Mouse (Mus musculus): ENCODE measurements around the gene Zfp385a. TPM values are rescaled to one million over a fixed set of nuclear protein-coding genes. Genes with fewer than 3 reads are reported as not detected.
A peak's percentile ranks its signal among the peaks of the same experiment; 100 is the strongest.

Gene Zfp385a
- polyA plus RNA-seq, 1 experiment from 2014 or later = 22.1 TPM

GRCm38 (mm10) chr15:103300560-103300959, 39.3 kb downstream of the Zfp385a start:
- Histone ChIP-seq H3K27me3 (replicated peaks; ENCODE audit: low read depth, poor library complexity, severe bottlenecking) (0 out of 2 replicates have a peak, but pooled peaks cover 4% of the 10 kb centered on the region), H3K4me1 (peaks cover 99% of the 10 kb centered on the region), H3K4me3 (peak overlapping the region; percentile 45), H3K36me3 (replicated peaks) (peaks cover 40% of the 10 kb centered on the region), H3K9me3 (no peaks in the 10 kb centered on the region), H3K27ac (replicated peaks) (peak overlapping the region; percentile 96)
- 10% methylated on average over 2 of the region's 2 CpGs for WGBS
- DNase-seq (ENCODE audit: low spot score) = peak; percentile 48

DNA sequence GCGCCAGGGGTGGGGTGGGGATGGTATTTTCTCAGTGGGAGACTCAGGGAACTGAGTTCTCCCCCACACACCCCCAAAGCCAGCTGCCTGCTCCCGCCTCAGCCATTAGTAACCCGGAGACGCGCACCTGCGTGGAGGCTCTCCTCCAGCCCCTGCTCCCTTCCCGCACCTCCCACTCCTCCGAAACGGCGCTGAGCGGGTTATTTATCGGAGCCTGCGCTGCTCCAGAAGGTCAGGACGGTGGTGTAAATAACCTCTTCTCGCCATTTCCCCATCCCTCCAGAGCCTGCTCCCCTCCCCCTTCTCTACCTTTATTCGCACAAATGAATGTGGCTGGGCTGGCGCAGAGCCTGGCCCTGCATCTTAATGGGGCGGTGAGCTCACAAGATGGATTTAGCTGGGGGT, 39.8 kb downstream of the Zfp385a start:
- H3K4me3 ChIP-seq = peak overlapping the region; percentile 45
- WGBS = 5% methylated on average over 18 of the region's 18 CpGs
- peak overlapping the region; percentile 96 for H3K27ac ChIP-seq (replicated peaks)
- H3K36me3 ChIP-seq (replicated peaks) = peaks cover 42% of the 10 kb centered on the region
- peak; percentile 55 for DNase-seq (ENCODE audit: low spot score)
- H3K27me3 ChIP-seq (replicated peaks; ENCODE audit: low read depth, poor library complexity, severe bottlenecking) = 0 out of 2 replicates have a peak, but pooled peaks cover 4% of the 10 kb centered on the region
- peaks cover 100% of the 10 kb centered on the region for H3K4me1 ChIP-seq
- H3K9me3 ChIP-seq = no peaks in the 10 kb centered on the region

- H3K36me3 ChIP-seq (replicated peaks) = peaks cover 42% of the 10 kb centered on the region
- DNase-seq (ENCODE audit: low spot score) = no peak
- WGBS = 38% methylated on average over 8 of the region's 8 CpGs
- peak overlapping the region; percentile 45 for H3K4me3 ChIP-seq
- peaks cover 99% of the 10 kb centered on the region for H3K4me1 ChIP-seq
- H3K27me3 ChIP-seq (replicated peaks; ENCODE audit: low read depth, poor library complexity, severe bottlenecking) = 0 out of 2 replicates have a peak, but pooled peaks cover 4% of the 10 kb centered on the region
- H3K27ac ChIP-seq (replicated peaks) = peak overlapping the region; percentile 96
- no peaks in the 10 kb centered on the region for H3K9me3 ChIP-seq
Observed at GRCm38 (mm10) chr15:103299644-103300043, 40.2 kb downstream of the Zfp385a start.

GRCm38 (mm10) chr15:103298861-103299616, 40.9 kb downstream of the Zfp385a start:
- peaks cover 96% of the 10 kb centered on the region for H3K4me1 ChIP-seq
- H3K27me3 ChIP-seq (replicated peaks; ENCODE audit: low read depth, poor library complexity, severe bottlenecking) = 0 out of 2 replicates have a peak, but pooled peaks cover 4% of the 10 kb centered on the region
- DNase-seq (ENCODE audit: low spot score) = no peak
- no peak overlapping the region; the same call in 1 of the 2 replicates for H3K4me3 ChIP-seq
- peaks cover 42% of the 10 kb centered on the region for H3K36me3 ChIP-seq (replicated peaks)
- peak overlapping the region; percentile 96 for H3K27ac ChIP-seq (replicated peaks)
- H3K9me3 ChIP-seq = no peaks in the 10 kb centered on the region
- 73% methylated on average over 5 of the region's 5 CpGs for WGBS

DNA sequence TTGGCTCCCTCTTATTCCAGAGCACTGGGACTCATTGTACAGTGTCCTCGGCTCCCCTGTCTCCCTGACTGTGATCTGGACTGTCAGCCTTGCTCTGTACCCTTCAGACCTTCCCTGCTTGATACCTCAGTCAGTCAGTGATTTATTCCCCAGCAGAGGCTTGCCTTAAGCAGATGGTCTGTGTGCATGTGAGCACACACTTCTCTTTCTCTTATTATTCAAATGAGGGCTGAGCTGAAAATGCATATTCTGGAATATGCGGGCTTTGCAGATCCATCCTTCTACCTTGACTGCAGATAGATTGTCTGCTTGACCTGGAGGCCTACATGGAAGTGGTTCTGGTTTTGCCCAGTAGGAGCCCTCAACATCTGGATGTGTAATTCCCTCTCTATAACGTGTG, 41.9 kb downstream of the Zfp385a start:
- no peak overlapping the region for H3K4me3 ChIP-seq
- H3K36me3 ChIP-seq (replicated peaks) = peaks cover 53% of the 10 kb centered on the region
- 0 out of 2 replicates have a peak, but pooled peaks cover 4% of the 10 kb centered on the region for H3K27me3 ChIP-seq (replicated peaks; ENCODE audit: low read depth, poor library complexity, severe bottlenecking)
- peak overlapping the region; percentile 96 for H3K27ac ChIP-seq (replicated peaks)
- no peaks in the 10 kb centered on the region for H3K9me3 ChIP-seq
- peaks cover 86% of the 10 kb centered on the region for H3K4me1 ChIP-seq
- DNase-seq (ENCODE audit: low spot score) = no peak
- 77% methylated on average over 3 of the region's 3 CpGs for WGBS

GRCm38 (mm10) chr15:103297313-103297712, 42.6 kb downstream of the Zfp385a start:
- Histone ChIP-seq H3K27ac (replicated peaks) (peak overlapping the region; percentile 96), H3K4me1 (peaks cover 78% of the 10 kb centered on the region), H3K9me3 (no peaks in the 10 kb centered on the region), H3K27me3 (replicated peaks; ENCODE audit: low read depth, poor library complexity, severe bottlenecking) (0 out of 2 replicates have a peak, but pooled peaks cover 4% of the 10 kb centered on the region), H3K4me3 (no peak overlapping the region), H3K36me3 (replicated peaks) (peaks cover 60% of the 10 kb centered on the region)
- DNase-seq (ENCODE audit: low spot score) = no peak
- 69% methylated on average over 6 of the region's 6 CpGs for WGBS

GRCm38 (mm10) chr15:103295851-103296250, 44.0 kb downstream of the Zfp385a start:
- Histone ChIP-seq H3K4me3 (no peak overlapping the region), H3K27ac (replicated peaks) (peak overlapping the region; percentile 96), H3K27me3 (replicated peaks; ENCODE audit: low read depth, poor library complexity, severe bottlenecking) (0 out of 2 replicates have a peak, but pooled peaks cover 4% of the 10 kb centered on the region), H3K36me3 (replicated peaks) (peaks cover 74% of the 10 kb centered on the region), H3K9me3 (no peaks in the 10 kb centered on the region), H3K4me1 (peaks cover 64% of the 10 kb centered on the region)
- peak; percentile 66 for DNase-seq (ENCODE audit: low spot score)
- 6% methylated on average over 5 of the region's 5 CpGs for WGBS

DNA sequence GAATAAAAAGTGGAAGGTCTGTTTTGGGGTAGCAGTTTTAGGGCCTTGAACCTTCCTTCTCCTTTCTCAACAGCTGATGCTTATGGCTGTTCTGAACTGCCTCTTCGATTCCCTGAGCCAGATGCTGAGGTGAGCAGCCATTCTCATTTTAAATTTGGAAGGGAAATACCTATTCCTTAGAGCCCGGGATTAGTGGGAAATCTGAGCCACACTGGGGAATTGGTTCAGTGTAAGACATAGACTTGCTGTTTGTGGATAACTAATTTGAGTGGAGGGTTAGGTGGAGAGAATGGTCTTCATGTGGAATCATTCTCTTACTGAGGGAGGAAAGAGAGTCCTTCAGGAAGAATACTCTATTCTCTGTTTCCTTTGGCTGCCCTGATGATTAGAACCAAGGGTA, 45.2 kb downstream of the Zfp385a start:
- no peak for DNase-seq (ENCODE audit: low spot score)
- 45% methylated on average over 2 of the region's 2 CpGs for WGBS
- Histone ChIP-seq H3K9me3 (no peaks in the 10 kb centered on the region), H3K27ac (replicated peaks) (0 out of 2 replicates have a peak overlapping the region, but pooled peaks have one; percentile 24), H3K4me1 (peaks cover 63% of the 10 kb centered on the region), H3K27me3 (replicated peaks; ENCODE audit: low read depth, poor library complexity, severe bottlenecking) (0 out of 2 replicates have a peak, but pooled peaks cover 4% of the 10 kb centered on the region), H3K4me3 (no peak overlapping the region), H3K36me3 (replicated peaks) (peaks cover 86% of the 10 kb centered on the region)

DNA sequence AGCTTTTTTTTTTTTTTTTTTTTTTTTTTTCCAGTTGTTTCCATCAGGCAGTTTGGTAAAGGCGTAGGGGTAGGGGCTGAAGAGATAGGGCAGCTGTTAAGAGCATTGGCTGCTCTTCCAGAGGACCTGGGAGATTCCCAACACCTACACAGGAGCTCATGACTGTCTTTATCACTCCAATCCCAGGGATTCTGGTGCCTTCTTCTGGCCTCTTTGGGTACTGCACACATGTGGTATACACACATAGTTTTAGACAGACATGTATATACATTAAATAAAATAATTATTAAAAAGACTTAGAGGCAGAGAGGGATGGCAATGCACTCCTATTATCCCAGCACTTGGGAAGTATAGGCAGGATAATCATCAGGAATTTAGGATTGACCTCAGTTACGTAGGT, 46.5 kb downstream of the Zfp385a start:
- Histone ChIP-seq H3K27ac (replicated peaks) (no peak overlapping the region), H3K4me3 (no peak overlapping the region), H3K4me1 (peaks cover 56% of the 10 kb centered on the region), H3K9me3 (no peaks in the 10 kb centered on the region), H3K27me3 (replicated peaks; ENCODE audit: low read depth, poor library complexity, severe bottlenecking) (no peaks in the 10 kb centered on the region), H3K36me3 (replicated peaks) (peaks cover 85% of the 10 kb centered on the region)
- 98% methylated on average over 2 of the region's 2 CpGs for WGBS
- DNase-seq (ENCODE audit: low spot score) = no peak

GRCm38 (mm10) chr15:103292673-103293345, 47.1 kb downstream of the Zfp385a start:
- H3K36me3 ChIP-seq (replicated peaks) = peaks cover 83% of the 10 kb centered on the region

GRCm38 (mm10) chr15:103290843-103291242, 49.0 kb downstream of the Zfp385a start:
- WGBS = 94% methylated on average over 9 of the region's 9 CpGs
- no peak overlapping the region for H3K4me3 ChIP-seq
- H3K4me1 ChIP-seq = peaks cover 30% of the 10 kb centered on the region
- H3K27ac ChIP-seq (replicated peaks) = no peak overlapping the region
- DNase-seq (ENCODE audit: low spot score) = no peak
- H3K9me3 ChIP-seq = no peaks in the 10 kb centered on the region
- H3K36me3 ChIP-seq (replicated peaks) = peaks cover 77% of the 10 kb centered on the region
- H3K27me3 ChIP-seq (replicated peaks; ENCODE audit: low read depth, poor library complexity, severe bottlenecking) = no peaks in the 10 kb centered on the region

More at GRCm38 (mm10) chr15:103292673-103293345, 47.1 kb downstream of the Zfp385a start:
- H3K27ac ChIP-seq (replicated peaks) = no peak overlapping the region
- H3K4me3 ChIP-seq = no peak overlapping the region
- H3K4me1 ChIP-seq = peaks cover 50% of the 10 kb centered on the region
- no peaks in the 10 kb centered on the region for H3K27me3 ChIP-seq (replicated peaks; ENCODE audit: low read depth, poor library complexity, severe bottlenecking)
- H3K9me3 ChIP-seq = no peaks in the 10 kb centered on the region
- DNase-seq (ENCODE audit: low spot score) = no peak
- 90% methylated on average over 4 of the region's 4 CpGs for WGBS

- no peaks in the 10 kb centered on the region for H3K9me3 ChIP-seq
- H3K4me3 ChIP-seq = no peak overlapping the region
- H3K4me1 ChIP-seq = peaks cover 26% of the 10 kb centered on the region
- H3K27ac ChIP-seq (replicated peaks) = peak overlapping the region; percentile 51; the same call in 1 of the 2 replicates
- no peak for DNase-seq (ENCODE audit: low spot score)
- WGBS = 75% methylated on average over 6 of the region's 6 CpGs
- peaks cover 73% of the 10 kb centered on the region for H3K36me3 ChIP-seq (replicated peaks)
- no peaks in the 10 kb centered on the region for H3K27me3 ChIP-seq (replicated peaks; ENCODE audit: low read depth, poor library complexity, severe bottlenecking)
Observed at GRCm38 (mm10) chr15:103290417-103290816, 49.5 kb downstream of the Zfp385a start.

All from embryonic facial prominence, embryonic 10.5 days (tissue).